Mouse (Mus musculus): ENCODE results near the gene Rars. TPM values are rescaled to one million over a fixed set of nuclear protein-coding genes. Genes with fewer than 3 reads are reported as not detected.

Rars gene
- polyA plus RNA-seq, 1 experiment from 2014 or later, result 74.0 TPM

- Histone ChIP-seq H3K27ac (no peak overlapping the region), H3K9ac (replicated peaks) (no peak overlapping the region), H3K36me3 (peaks cover 57% of the 10 kb centered on the region), H3K27me3 (no peaks in the 10 kb centered on the region), H3K4me2 (replicated peaks) (no peak overlapping the region), H3K9me3 (no peaks in the 10 kb centered on the region), H3K4me1 (replicated peaks) (no peaks in the 10 kb centered on the region), H3K4me3 (replicated peaks) (no peak overlapping the region)
- WGBS, result 94% methylated on average over 4 of the region's 4 CpGs
- ATAC-seq, result no peak
Observed at GRCm38 (mm10) chr11:35784537-35784936, 49.8 kb downstream of the Rars start.

DNA sequence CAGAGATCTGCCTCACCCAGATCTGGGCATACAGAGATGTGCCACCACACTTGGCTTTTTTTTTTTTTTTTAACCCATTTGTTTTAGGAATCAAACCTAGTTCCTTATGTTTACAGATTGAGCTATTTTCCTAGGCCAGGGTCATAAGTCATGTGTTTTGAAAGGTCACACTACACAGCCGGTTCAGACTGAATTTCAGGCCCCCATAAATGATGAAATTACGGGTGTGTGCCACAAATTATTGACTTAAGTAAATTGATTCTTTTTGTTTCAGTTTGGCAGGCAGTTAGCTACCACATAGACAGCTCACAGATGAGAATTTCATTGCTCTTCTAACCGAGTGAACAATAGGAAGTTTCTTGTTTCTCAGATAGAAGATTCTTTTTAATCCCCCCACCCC is 50.3 kb downstream of the Rars start:
- WGBS, result 97% methylated on average over 3 of the region's 3 CpGs
- ATAC-seq, result no peak
- no peak overlapping the region for H3K4me2 ChIP-seq (replicated peaks)
- H3K27me3 ChIP-seq, result no peaks in the 10 kb centered on the region
- no peak overlapping the region for H3K9ac ChIP-seq (replicated peaks)
- peaks cover 57% of the 10 kb centered on the region for H3K36me3 ChIP-seq
- H3K27ac ChIP-seq, result no peak overlapping the region
- no peak overlapping the region for H3K4me3 ChIP-seq (replicated peaks)
- no peaks in the 10 kb centered on the region for H3K9me3 ChIP-seq
- no peaks in the 10 kb centered on the region for H3K4me1 ChIP-seq (replicated peaks)

GRCm38 (mm10) chr11:35783038-35783437 is 51.3 kb downstream of the Rars start:
- Histone ChIP-seq H3K4me1 (replicated peaks) (no peaks in the 10 kb centered on the region), H3K36me3 (peaks cover 66% of the 10 kb centered on the region)

GRCm38 (mm10) chr11:35782444-35782843 is 51.9 kb downstream of the Rars start:
- no peak for ATAC-seq
- 98% methylated on average over 3 of the region's 3 CpGs for WGBS
- H3K9me3 ChIP-seq, result no peaks in the 10 kb centered on the region

More at GRCm38 (mm10) chr11:35783038-35783437, 51.3 kb downstream of the Rars start:
- no peak overlapping the region for H3K27ac ChIP-seq
- no peaks in the 10 kb centered on the region for H3K9me3 ChIP-seq
- 97% methylated on average over 5 of the region's 5 CpGs for WGBS
- H3K4me2 ChIP-seq (replicated peaks), result no peak overlapping the region
- no peak overlapping the region for H3K9ac ChIP-seq (replicated peaks)
- no peak overlapping the region for H3K4me3 ChIP-seq (replicated peaks)
- ATAC-seq, result no peak
- H3K27me3 ChIP-seq, result no peaks in the 10 kb centered on the region

GRCm38 (mm10) chr11:35780336-35780735 is 54.0 kb downstream of the Rars start:
- Histone ChIP-seq H3K27ac (no peak overlapping the region), H3K9ac (replicated peaks) (no peak overlapping the region), H3K4me3 (replicated peaks) (no peak overlapping the region), H3K4me1 (replicated peaks) (no peaks in the 10 kb centered on the region), H3K27me3 (no peaks in the 10 kb centered on the region), H3K4me2 (replicated peaks) (no peak overlapping the region), H3K36me3 (peaks cover 75% of the 10 kb centered on the region), H3K9me3 (no peaks in the 10 kb centered on the region)
- no peak for ATAC-seq
- 85% methylated on average over 3 of the region's 3 CpGs for WGBS

More at GRCm38 (mm10) chr11:35782444-35782843, 51.9 kb downstream of the Rars start:
- no peak overlapping the region for H3K27ac ChIP-seq
- no peak overlapping the region for H3K4me3 ChIP-seq (replicated peaks)
- no peaks in the 10 kb centered on the region for H3K4me1 ChIP-seq (replicated peaks)
- H3K36me3 ChIP-seq, result peaks cover 72% of the 10 kb centered on the region
- no peak overlapping the region for H3K9ac ChIP-seq (replicated peaks)
- H3K4me2 ChIP-seq (replicated peaks), result no peak overlapping the region
- H3K27me3 ChIP-seq, result no peaks in the 10 kb centered on the region

GRCm38 (mm10) chr11:35776452-35776851 is 57.9 kb downstream of the Rars start:
- ATAC-seq, result no peak
- Histone ChIP-seq H3K4me1 (replicated peaks) (peaks cover 13% of the 10 kb centered on the region), H3K9me3 (no peaks in the 10 kb centered on the region), H3K4me2 (replicated peaks) (no peak overlapping the region), H3K4me3 (replicated peaks) (no peak overlapping the region), H3K27me3 (no peaks in the 10 kb centered on the region), H3K27ac (no peak overlapping the region), H3K9ac (replicated peaks) (no peak overlapping the region), H3K36me3 (peaks cover 41% of the 10 kb centered on the region)
- 92% methylated on average over 3 of the region's 3 CpGs for WGBS

DNA sequence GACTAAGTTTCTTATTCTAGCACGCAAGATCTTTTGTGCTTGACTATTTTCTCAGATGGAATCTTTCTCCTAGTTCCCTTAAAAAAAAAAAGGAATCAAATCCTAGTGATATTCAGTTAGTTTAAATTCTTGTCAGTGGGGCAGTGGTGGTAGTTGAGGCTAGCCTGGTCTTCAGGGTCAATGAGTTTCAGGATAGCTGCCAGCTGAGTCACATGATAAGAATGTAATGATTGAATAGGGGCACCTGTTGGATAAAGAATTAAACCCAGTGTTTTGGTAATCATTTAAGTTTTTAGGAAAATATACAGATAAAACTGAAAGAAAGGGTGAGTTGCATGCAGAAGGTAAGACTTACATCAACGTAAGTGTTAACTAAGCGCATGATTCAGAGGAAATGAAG is 58.7 kb downstream of the Rars start:
- H3K9me3 ChIP-seq, result no peaks in the 10 kb centered on the region
- H3K4me2 ChIP-seq (replicated peaks), result no peak overlapping the region
- 97% methylated on average over 3 of the region's 3 CpGs for WGBS
- no peak overlapping the region for H3K4me3 ChIP-seq (replicated peaks)
- no peak for ATAC-seq
- peaks cover 21% of the 10 kb centered on the region for H3K4me1 ChIP-seq (replicated peaks)
- H3K9ac ChIP-seq (replicated peaks), result no peak overlapping the region
- no peak overlapping the region for H3K27ac ChIP-seq
- H3K27me3 ChIP-seq, result no peaks in the 10 kb centered on the region
- peaks cover 40% of the 10 kb centered on the region for H3K36me3 ChIP-seq

DNA sequence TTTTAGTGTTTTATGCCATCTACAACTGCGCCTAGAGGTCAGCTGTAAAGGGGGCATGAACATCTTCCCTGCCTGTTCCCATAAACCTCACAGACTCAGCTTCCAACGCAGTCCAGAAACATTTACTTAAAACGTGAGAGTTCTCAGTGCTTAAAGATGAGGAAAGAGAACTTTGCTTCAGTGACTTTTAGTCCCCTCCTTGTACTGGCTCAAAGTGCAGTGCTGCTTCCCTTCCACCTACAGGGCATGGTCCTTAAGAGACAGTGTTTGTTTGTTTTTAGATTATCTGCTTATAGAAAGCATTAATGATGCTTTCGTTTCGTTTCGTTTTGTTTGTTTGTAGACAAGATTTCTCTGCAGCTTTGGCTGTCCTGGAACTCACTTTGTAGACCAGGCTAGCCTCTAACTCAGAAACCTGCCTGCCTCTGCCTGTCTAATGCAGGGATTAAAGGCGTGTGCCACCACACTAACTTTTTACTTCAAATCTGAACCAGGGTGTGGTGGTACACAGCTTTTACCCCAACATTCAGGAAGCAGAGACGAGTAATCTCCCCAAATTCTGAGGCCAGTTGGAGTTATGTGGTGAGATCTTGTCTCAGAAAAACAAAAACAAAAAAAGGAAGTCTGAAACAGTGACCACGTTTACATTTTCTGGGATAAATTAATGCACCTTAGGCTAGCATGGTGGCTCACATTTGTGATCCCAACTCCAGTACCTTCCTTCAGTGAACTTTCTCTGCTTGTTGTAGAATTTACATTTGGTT is 63.4 kb downstream of the Rars start:
- Histone ChIP-seq H3K9ac (replicated peaks) (peak overlapping the region; percentile 98), H3K36me3 (peaks cover 5% of the 10 kb centered on the region; the same call in 1 of the 2 replicates), H3K27ac (no peak overlapping the region), H3K4me2 (replicated peaks) (peak overlapping the region; percentile 80), H3K4me3 (replicated peaks) (peak overlapping the region; percentile 95), H3K27me3 (no peaks in the 10 kb centered on the region), H3K9me3 (no peaks in the 10 kb centered on the region), H3K4me1 (replicated peaks) (peaks cover 24% of the 10 kb centered on the region)
- ATAC-seq, result no peak
- 73% methylated on average over 9 of the region's 9 CpGs for WGBS

DNA sequence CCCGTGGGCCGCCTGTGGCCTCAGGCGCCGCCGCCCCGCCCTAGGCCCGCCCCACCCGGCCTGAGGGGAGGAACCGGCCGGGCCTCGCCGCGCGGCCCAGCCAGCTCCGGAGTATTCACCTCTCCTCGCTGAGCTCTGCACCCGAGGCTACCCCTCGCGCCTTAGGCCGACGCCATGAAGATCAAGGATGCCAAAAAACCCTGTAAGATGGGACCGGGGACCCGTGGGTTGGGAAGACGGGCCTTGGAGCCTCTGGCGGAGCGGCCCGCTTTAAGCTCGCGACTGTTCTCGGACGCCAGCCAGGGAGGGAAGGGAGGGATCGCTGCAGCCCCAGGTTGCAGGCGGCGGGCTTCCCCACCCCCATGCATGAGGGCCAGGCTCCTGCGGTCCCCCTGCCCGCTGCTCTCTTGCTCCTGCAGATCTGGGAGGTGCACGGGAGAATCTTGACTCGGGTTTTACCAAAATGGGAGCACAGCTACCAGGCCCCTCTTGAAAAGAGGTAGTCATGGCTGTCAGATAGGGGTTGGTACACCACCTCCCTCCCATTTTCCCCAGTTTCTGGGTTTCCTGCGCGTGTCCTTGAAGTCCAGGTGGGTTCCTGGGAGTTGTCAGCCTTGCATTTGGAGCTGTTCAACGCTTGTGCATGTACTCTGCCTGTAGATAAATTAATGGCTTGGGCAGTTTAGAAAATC is 64.4 kb downstream of the Rars start:
- Histone ChIP-seq H3K4me2 (replicated peaks) (peak overlapping the region; percentile 80), H3K27ac (peak overlapping the region; percentile 93), H3K4me3 (replicated peaks) (peak overlapping the region; percentile 95), H3K9me3 (no peaks in the 10 kb centered on the region), H3K9ac (replicated peaks) (peak overlapping the region; percentile 98), H3K27me3 (no peaks in the 10 kb centered on the region), H3K4me1 (replicated peaks) (peaks cover 24% of the 10 kb centered on the region), H3K36me3 (peaks cover 5% of the 10 kb centered on the region; the same call in 1 of the 2 replicates)
- ATAC-seq, result peak; percentile 89
- under 1% methylated on average over 38 of the region's 41 CpGs for WGBS

GRCm38 (mm10) chr11:35769188-35769745 is 65.0 kb downstream of the Rars start, which contains the start of gene Pank3:
TSS of gene Pank3 (plus strand) at chr11:35769484.
- under 1% methylated on average over 38 of the region's 50 CpGs for WGBS
- Histone ChIP-seq H3K4me2 (replicated peaks) (peak within 1 kb of the TSS; percentile 80), H3K27ac (peak within 1 kb of the TSS; percentile 93), H3K4me3 (replicated peaks) (peak within 1 kb of the TSS; percentile 95), H3K9me3 (no peaks in the 10 kb centered on the region), H3K27me3 (no peaks in the 10 kb centered on the region), H3K36me3 (peaks cover 5% of the 10 kb centered on the region; the same call in 1 of the 2 replicates), H3K9ac (replicated peaks) (peak within 1 kb of the TSS; percentile 98), H3K4me1 (replicated peaks) (peaks cover 24% of the 10 kb centered on the region)
- ATAC-seq, result peak; percentile 100

GRCm38 (mm10) chr11:35766845-35767244 is 67.5 kb downstream of the Rars start:
- WGBS, result 93% methylated on average over 5 of the region's 5 CpGs
- H3K4me3 ChIP-seq (replicated peaks), result no peak overlapping the region
- no peak for ATAC-seq

GRCm38 (mm10) chr11:35760627-35761003 is 73.7 kb downstream of the Rars start:
- Histone ChIP-seq H3K4me2 (replicated peaks) (no peak overlapping the region), H3K9me3 (no peaks in the 10 kb centered on the region), H3K27ac (no peak overlapping the region), H3K27me3 (no peaks in the 10 kb centered on the region), H3K4me3 (replicated peaks) (no peak overlapping the region), H3K36me3 (no peaks in the 10 kb centered on the region), H3K4me1 (replicated peaks) (no peaks in the 10 kb centered on the region), H3K9ac (replicated peaks) (no peak overlapping the region)
- WGBS, result 97% methylated on average over 4 of the region's 4 CpGs
- no peak for ATAC-seq

More at GRCm38 (mm10) chr11:35766845-35767244, 67.5 kb downstream of the Rars start:
- peaks cover 15% of the 10 kb centered on the region for H3K4me1 ChIP-seq (replicated peaks)
- no peaks in the 10 kb centered on the region for H3K27me3 ChIP-seq
- H3K4me2 ChIP-seq (replicated peaks), result no peak overlapping the region
- H3K9me3 ChIP-seq, result no peaks in the 10 kb centered on the region
- no peak overlapping the region for H3K9ac ChIP-seq (replicated peaks)
- H3K36me3 ChIP-seq, result no peaks in the 10 kb centered on the region
- no peak overlapping the region for H3K27ac ChIP-seq
